9 mouse cellular contexts compared by ENCODE assay signal in genomic region chr7:127616336-127616735, GRCm38 (mm10). TPM values are rescaled to one million over a fixed set of nuclear protein-coding genes. Genes with fewer than 3 reads are reported as not detected.
A peak's percentile ranks its signal among the peaks of the same experiment; 100 is the strongest.
DNase-seq lines count a peak whose midpoint lies in the region; ATAC-seq and TF ChIP-seq lines count a peak whose summit lies in the region.
"Had no signal": no experiment of that assay in that cellular context is flagged by ENCODE, and none has a peak within 500 bp of the region (broad histone marks: within the 10 kb centered on the region; RNA-seq: fewer than 3 reads in every experiment).

No protein-coding gene starts in this region.

- H3K27me3 ChIP-seq in kidney, embryonic 14.5 days (ENCODE audit: control insufficient read depth, insufficient read depth, low read length) = no peaks in the 10 kb centered on the region
- no peaks in the 10 kb centered on the region for H3K27me3 ChIP-seq in forebrain, embryonic 10.5 days (ENCODE audit: poor library complexity, severe bottlenecking)
- no peaks in the 10 kb centered on the region for H3K27me3 ChIP-seq in hindbrain, postnatal 0 days (ENCODE audit: insufficient read depth, low read length)
- H3K27me3 ChIP-seq in neural tube, embryonic 15.5 days (replicated peaks) = no peaks in the 10 kb centered on the region
- H3K27me3 ChIP-seq: limb, embryonic 15.5 days had no signal

- peak overlapping the region; percentile 81; the same call in 1 of the 2 replicates for H3K4me2 ChIP-seq in kidney, embryonic 14.5 days (replicated peaks; ENCODE audit: low read depth, low read length)
- peak overlapping the region; percentile 73 for H3K4me2 ChIP-seq in hindbrain, postnatal 0 days (ENCODE audit: low read depth, low read length)
- H3K4me2 ChIP-seq in neural tube, embryonic 15.5 days = peak overlapping the region; percentile 86

- intact Hi-C loops in gastrocnemius, postnatal 14 days (cut with DNase I; ENCODE audit: low total_unique reads) = no loop called here

- WGBS in kidney, embryonic 14.5 days = 67% methylated on average over 1 of the region's 1 CpGs
- 87% methylated on average over 1 of the region's 1 CpGs for WGBS in forebrain, embryonic 10.5 days
- 42% methylated on average over 1 of the region's 1 CpGs for WGBS in hindbrain, postnatal 0 days
- WGBS in neural tube, embryonic 15.5 days = 53% methylated on average over 1 of the region's 1 CpGs

- no peak for ATAC-seq in kidney, embryonic 14.5 days (ENCODE audit: low FRiP score, low TSS enrichment)
- no peak for ATAC-seq in hindbrain, postnatal 0 days
- no peak for ATAC-seq in neural tube, embryonic 15.5 days (ENCODE audit: low FRiP score)

- H3K9ac ChIP-seq in kidney, embryonic 14.5 days (ENCODE audit: low read depth, low read length) = no peak overlapping the region
- no peak overlapping the region; the same call in 1 of the 2 replicates for H3K9ac ChIP-seq in hindbrain, postnatal 0 days (replicated peaks; ENCODE audit: low read length)
- 0 out of 2 replicates have a peak overlapping the region, but pooled peaks have one; percentile 92 for H3K9ac ChIP-seq in neural tube, embryonic 15.5 days (replicated peaks)

- H3K9me3 ChIP-seq in kidney, embryonic 14.5 days (ENCODE audit: control insufficient read depth, low read length) = 0 out of 2 replicates have a peak, but pooled peaks cover 2% of the 10 kb centered on the region
- peaks cover 7% of the 10 kb centered on the region; the same call in 1 of the 2 replicates for H3K9me3 ChIP-seq in forebrain, embryonic 10.5 days
- H3K9me3 ChIP-seq in hindbrain, postnatal 0 days (ENCODE audit: low read length) = no peaks in the 10 kb centered on the region
- no peaks in the 10 kb centered on the region for H3K9me3 ChIP-seq in neural tube, embryonic 15.5 days (replicated peaks)
- H3K9me3 ChIP-seq: limb, embryonic 15.5 days had no signal

- H3K4me3 ChIP-seq in kidney, embryonic 14.5 days (ENCODE audit: low read length) = no peak overlapping the region
- H3K4me3 ChIP-seq in forebrain, embryonic 10.5 days = peak overlapping the region; percentile 14
- H3K4me3 ChIP-seq in hindbrain, postnatal 0 days (ENCODE audit: low read length) = peak overlapping the region; percentile 100; the same call in 1 of the 2 replicates
- H3K4me3 ChIP-seq in neural tube, embryonic 15.5 days (replicated peaks) = peak overlapping the region; percentile 96

- no peak for TF ChIP-seq CTCF in hindbrain, postnatal 0 days (IDR thresholded peaks at IDR 0.05; ENCODE audit: low read depth)

- DNase-seq in kidney, postnatal 14 days = no peak
- DNase-seq in forebrain, embryonic 10.5 days (ENCODE audit: extremely low spot score, low spot score) = no peak
- no peak for DNase-seq in hindbrain, postnatal 0 days (ENCODE audit: low spot score)
- DNase-seq in frontal cortex, postnatal 25 days (ENCODE audit: low spot score in 2 of 2) = no peak
- no peak for DNase-seq in urinary bladder, postnatal 36 days (ENCODE audit: low spot score in 2 of 2)
- DNase-seq in gastrocnemius, postnatal 14 days = no peak

- peaks cover 14% of the 10 kb centered on the region for H3K36me3 ChIP-seq in kidney, embryonic 14.5 days (ENCODE audit: control insufficient read depth, insufficient read depth, low read length)
- peaks cover 21% of the 10 kb centered on the region for H3K36me3 ChIP-seq in forebrain, embryonic 10.5 days (replicated peaks)
- peaks cover 11% of the 10 kb centered on the region; the same call in 1 of the 2 replicates for H3K36me3 ChIP-seq in hindbrain, postnatal 0 days (ENCODE audit: insufficient read depth, low read length)
- H3K36me3 ChIP-seq in neural tube, embryonic 15.5 days = peaks cover 14% of the 10 kb centered on the region

- H3K27ac ChIP-seq in kidney, embryonic 14.5 days (ENCODE audit: low read depth, low read length) = no peak overlapping the region
- H3K27ac ChIP-seq in forebrain, embryonic 10.5 days = no peak overlapping the region
- 0 out of 2 replicates have a peak overlapping the region, but pooled peaks have one; percentile 90 for H3K27ac ChIP-seq in hindbrain, postnatal 0 days
- no peak overlapping the region; the same call in 1 of the 2 replicates for H3K27ac ChIP-seq in neural tube, embryonic 15.5 days (replicated peaks)

- peaks cover 14% of the 10 kb centered on the region for H3K4me1 ChIP-seq in kidney, embryonic 14.5 days (ENCODE audit: control insufficient read depth, insufficient read depth, low read length)
- peaks cover 39% of the 10 kb centered on the region for H3K4me1 ChIP-seq in forebrain, embryonic 10.5 days
- peaks cover 12% of the 10 kb centered on the region for H3K4me1 ChIP-seq in hindbrain, postnatal 0 days (ENCODE audit: insufficient read depth, low read length)
- H3K4me1 ChIP-seq in neural tube, embryonic 15.5 days = peaks cover 38% of the 10 kb centered on the region

RNA-seq across cellular contexts. Expression of gene Zfp629, which starts 0.7 kb away (rescaled TPM):
- polyA plus RNA-seq in kidney, embryonic 14.5 days (2014; fragmentation: Nextera tagmentation; extraction: Ambion mirVana) = 14.0 and 23.5 TPM in 2 replicates
- 30.6 and 33.0 TPM in 2 replicates for polyA plus RNA-seq in forebrain, embryonic 10.5 days (2016; fragmentation: Nextera tagmentation; extraction: Ambion mirVana)
- 36.2 and 40.0 TPM in 2 replicates for total RNA-seq in hindbrain, postnatal 0 days (2014; rRNA removed)
- 12.1 and 12.3 TPM in 2 replicates for polyA plus RNA-seq in hindbrain, postnatal 0 days (2015; fragmentation: Nextera tagmentation; extraction: Ambion mirVana)
- 14.5 and 15.8 TPM in 2 replicates for polyA plus RNA-seq in neural tube, embryonic 15.5 days (2015; fragmentation: Nextera tagmentation; extraction: Ambion mirVana)
- total RNA-seq in gastrocnemius, postnatal 14 days (2021) = 1 to 10 TPM; 6.7 to 8.3 TPM

RNA-seq across cellular contexts. Expression of gene Rnf40, which starts 27.8 kb away (rescaled TPM):
- 25.5 and 41.5 TPM in 2 replicates for polyA plus RNA-seq in kidney, embryonic 14.5 days (2014; fragmentation: Nextera tagmentation; extraction: Ambion mirVana)
- 60.5 and 62.8 TPM in 2 replicates for polyA plus RNA-seq in forebrain, embryonic 10.5 days (2016; fragmentation: Nextera tagmentation; extraction: Ambion mirVana)
- total RNA-seq in hindbrain, postnatal 0 days (2014; rRNA removed) = 33.6 and 34.6 TPM in 2 replicates
- 35.6 and 36.2 TPM in 2 replicates for polyA plus RNA-seq in hindbrain, postnatal 0 days (2015; fragmentation: Nextera tagmentation; extraction: Ambion mirVana)
- 37.9 and 38.5 TPM in 2 replicates for polyA plus RNA-seq in neural tube, embryonic 15.5 days (2015; fragmentation: Nextera tagmentation; extraction: Ambion mirVana)
- 10 to 100 TPM; 24.4 to 28.7 TPM for total RNA-seq in gastrocnemius, postnatal 14 days (2021)

RNA-seq across cellular contexts. Expression of gene Ccdc189, which starts 27.9 kb away (rescaled TPM):
- polyA plus RNA-seq in kidney, embryonic 14.5 days (2014; fragmentation: Nextera tagmentation; extraction: Ambion mirVana) = 12.7 and 14.5 TPM in 2 replicates
- polyA plus RNA-seq in forebrain, embryonic 10.5 days (2016; fragmentation: Nextera tagmentation; extraction: Ambion mirVana) = 12.2 and 12.8 TPM in 2 replicates
- total RNA-seq in hindbrain, postnatal 0 days (2014; rRNA removed) = 9.0 and 10.9 TPM in 2 replicates
- polyA plus RNA-seq in hindbrain, postnatal 0 days (2015; fragmentation: Nextera tagmentation; extraction: Ambion mirVana) = 9.2 and 11.2 TPM in 2 replicates
- 7.1 and 7.4 TPM in 2 replicates for polyA plus RNA-seq in neural tube, embryonic 15.5 days (2015; fragmentation: Nextera tagmentation; extraction: Ambion mirVana)
- total RNA-seq in gastrocnemius, postnatal 14 days (2021) = 1 to 10 TPM; 1.8 to 4.5 TPM

RNA-seq across cellular contexts. Expression of gene Phkg2, which starts 43.2 kb away (rescaled TPM):
- polyA plus RNA-seq in kidney, embryonic 14.5 days (2014; fragmentation: Nextera tagmentation; extraction: Ambion mirVana) = 37.8 and 39.8 TPM in 2 replicates
- polyA plus RNA-seq in forebrain, embryonic 10.5 days (2016; fragmentation: Nextera tagmentation; extraction: Ambion mirVana) = 42.4 and 45.0 TPM in 2 replicates
- 63.1 and 71.4 TPM in 2 replicates for total RNA-seq in hindbrain, postnatal 0 days (2014; rRNA removed)
- polyA plus RNA-seq in hindbrain, postnatal 0 days (2015; fragmentation: Nextera tagmentation; extraction: Ambion mirVana) = 58.2 and 65.0 TPM in 2 replicates
- polyA plus RNA-seq in neural tube, embryonic 15.5 days (2015; fragmentation: Nextera tagmentation; extraction: Ambion mirVana) = 57.4 and 60.6 TPM in 2 replicates
- total RNA-seq in gastrocnemius, postnatal 14 days (2021) = 10 to 100 TPM; 10.1 to 10.7 TPM

RNA-seq across cellular contexts. Expression of gene Tmem265, which starts 55.1 kb away (rescaled TPM):
- polyA plus RNA-seq in kidney, embryonic 14.5 days (2014; fragmentation: Nextera tagmentation; extraction: Ambion mirVana) = 6.3 and 10.0 TPM in 2 replicates
- 6.2 TPM in 2 replicates for polyA plus RNA-seq in forebrain, embryonic 10.5 days (2016; fragmentation: Nextera tagmentation; extraction: Ambion mirVana)
- total RNA-seq in hindbrain, postnatal 0 days (2014; rRNA removed) = 5.7 and 20.5 TPM in 2 replicates
- polyA plus RNA-seq in hindbrain, postnatal 0 days (2015; fragmentation: Nextera tagmentation; extraction: Ambion mirVana) = 7.1 and 9.2 TPM in 2 replicates
- polyA plus RNA-seq in neural tube, embryonic 15.5 days (2015; fragmentation: Nextera tagmentation; extraction: Ambion mirVana) = 6.9 and 7.3 TPM in 2 replicates
- not detected for total RNA-seq in gastrocnemius, postnatal 14 days (2021)
